Mouse (Mus musculus) liver, embryonic 18 days (tissue): ENCODE results near the gene Necab3. TPM values are rescaled to one million over a fixed set of nuclear protein-coding genes. Genes with fewer than 3 reads are reported as not detected.

ENCODE experiments used
- polyA plus RNA-seq: library from polyadenylated mRNA; depleted of rRNA; stranded (reverse); fragments of >200 nt; gene quantifications from 2 replicates; pipeline ENCODE4 v1.2.3, GENCODE M21; 2012; rRNA removed

Necab3 gene
- polyA plus RNA-seq: 0.56 and 0.81 TPM in 2 replicates

GRCm38 (mm10) chr2:154558264-154559039 is at the start of gene Necab3:
Gene Necab3 (minus strand): TSS chr2:154558890.

GRCm38 (mm10) chr2:154603638-154604153 is 45.0 kb upstream of the Necab3 start, which contains the start of gene Pxmp4:
Gene Pxmp4 (minus strand): TSS chr2:154603708.

GRCm38 (mm10) chr2:154569836-154570286 is 11.2 kb upstream of the Necab3 start, which contains the start of gene E2f1:
Gene E2f1 (minus strand): TSS chr2:154569892.

GRCm38 (mm10) chr2:154551476-154551875 is 7.2 kb downstream of the Necab3 start, which contains the start of gene Actl10:
Gene Actl10 (plus strand): TSS chr2:154551776.

GRCm38 (mm10) chr2:154546711-154547110 is 12.0 kb downstream of the Necab3 start, which contains the start of gene 1700003F12Rik:
Gene 1700003F12Rik (plus strand): TSS chr2:154547085.

Other genes with a start within 250 kb of the Necab3 start
- 9.5 and 15.7 TPM in 2 replicates for gene Cdk5rap1, start 185.9 kb downstream of the Necab3 start, polyA plus RNA-seq
- gene Snta1, start 150.8 kb downstream of the Necab3 start, polyA plus RNA-seq: 4.0 and 4.5 TPM in 2 replicates
- 4.2 and 4.5 TPM in 2 replicates for gene Cbfa2t2, start 122.4 kb downstream of the Necab3 start, polyA plus RNA-seq
- gene 1700003F12Rik, start 11.8 kb downstream of the Necab3 start, polyA plus RNA-seq: 4.5 and 5.8 TPM in 2 replicates
- gene Actl10, start 7.1 kb downstream of the Necab3 start, polyA plus RNA-seq: 0.01 and 0.02 TPM in 2 replicates
- gene E2f1, start 11.0 kb upstream of the Necab3 start, polyA plus RNA-seq: 14.6 and 16.7 TPM in 2 replicates
- 66.2 and 70.8 TPM in 2 replicates for gene Pxmp4, start 44.8 kb upstream of the Necab3 start, polyA plus RNA-seq
- 1.9 and 2.2 TPM in 2 replicates for gene Zfp341, start 54.4 kb upstream of the Necab3 start, polyA plus RNA-seq
- gene 4930519P11Rik, start 54.5 kb upstream of the Necab3 start, polyA plus RNA-seq: 0.07 and 0.22 TPM in 2 replicates
- gene Chmp4b, start 92.8 kb upstream of the Necab3 start, polyA plus RNA-seq: 99.6 and 100 TPM in 2 replicates
- not detected in 2 replicates for gene Gm14214, start 211.1 kb upstream of the Necab3 start, polyA plus RNA-seq
- 132 and 147 TPM in 2 replicates for gene Raly, start 232.2 kb upstream of the Necab3 start, polyA plus RNA-seq
- 0.29 and 0.60 TPM in 2 replicates for gene a, start 232.5 kb upstream of the Necab3 start, polyA plus RNA-seq